Mouse (Mus musculus): ENCODE results near the gene N4bp2.

- TF ChIP-seq CTCF (IDR thresholded peaks at IDR 0.05 in 2 of 3, conservative IDR thresholded peaks at IDR 0.05 in 1 of 3; ENCODE audit: control insufficient read depth in 1 of 3, insufficient read depth in 1 of 3, low read depth in 2 of 3, low read length in 3 of 3, poor library complexity in 1 of 3, severe bottlenecking in 1 of 3): no peak
- peak; percentile 98 for TF ChIP-seq TBP (IDR thresholded peaks at IDR 0.05; ENCODE audit: low read depth, low read length)
- no peak for TF ChIP-seq POLR2AphosphoS5 (IDR thresholded peaks at IDR 0.05; ENCODE audit: borderline replicate concordance, low read depth, low read length)
- TF ChIP-seq GABPA (IDR thresholded peaks at IDR 0.05; ENCODE audit: low read depth, low read length): no peak
- TF ChIP-seq POLR2A (IDR thresholded peaks at IDR 0.05; ENCODE audit: control insufficient read depth in 1 of 2, insufficient read depth in 1 of 2, low read depth in 1 of 2, low read length in 2 of 2, poor library complexity in 1 of 2): peak in 1 of 2 experiments; percentile 68; a peak in 2 of 4 replicates
- peak; percentile 37 for TF ChIP-seq SIN3A (IDR thresholded peaks at IDR 0.05; ENCODE audit: low read length)
- TF ChIP-seq MAZ (IDR thresholded peaks at IDR 0.05; ENCODE audit: low read depth, low read length): no peak
- TF ChIP-seq ZKSCAN1 (IDR thresholded peaks at IDR 0.05; ENCODE audit: low read depth, low read length): no peak
- TF ChIP-seq USF2 (IDR thresholded peaks at IDR 0.05; ENCODE audit: borderline replicate concordance in 1 of 2, insufficient read depth in 1 of 2, low read depth in 1 of 2, low read length in 2 of 2): no peak
- no peak for TF ChIP-seq GATA1 (IDR thresholded peaks at IDR 0.05; ENCODE audit: low read depth, low read length)
- TF ChIP-seq E2F4 (IDR thresholded peaks at IDR 0.05; ENCODE audit: borderline replicate concordance, low read depth, low read length): no peak
- no peak for TF ChIP-seq USF1 (IDR thresholded peaks at IDR 0.05; ENCODE audit: low read depth, low read length)
These were observed 46.0 kb upstream of the N4bp2 start for GRCm38 (mm10) chr5:65717063-65717902.

Data from MEL (cell line).